Mouse (Mus musculus): ENCODE data around the gene Gm10778. TPM values are rescaled to one million over a fixed set of nuclear protein-coding genes. Genes with fewer than 3 reads are reported as not detected.
"Not testable (repeated sequence)": the region's sequence is repeated elsewhere in the genome, so short reads cannot be mapped to it uniquely, and the experiment has no call there.

Gm10778 gene
- 1 to 10 TPM in 25 of 26 experiments, not detected in 1; 1.1 to 6.5 (median 2.4) TPM for total RNA-seq (2018; cell fraction: chromatin; rRNA removed)
- total RNA-seq (2018; cell fraction: cytosol; rRNA removed): 1 to 10 TPM in 19 of 26 experiments, under 1 TPM in 7; 0.62 to 3.2 (median 1.9) TPM
- 1 to 10 TPM in 21 of 26 experiments, under 1 TPM in 2, not detected in 3; 0.82 to 7.4 (median 2.0) TPM for total RNA-seq (2018; cell fraction: nucleus; rRNA removed)
- 2.2 to 2.9 TPM (median 2.6 TPM) in 3 replicates for polyA plus RNA-seq (2018)

DNA sequence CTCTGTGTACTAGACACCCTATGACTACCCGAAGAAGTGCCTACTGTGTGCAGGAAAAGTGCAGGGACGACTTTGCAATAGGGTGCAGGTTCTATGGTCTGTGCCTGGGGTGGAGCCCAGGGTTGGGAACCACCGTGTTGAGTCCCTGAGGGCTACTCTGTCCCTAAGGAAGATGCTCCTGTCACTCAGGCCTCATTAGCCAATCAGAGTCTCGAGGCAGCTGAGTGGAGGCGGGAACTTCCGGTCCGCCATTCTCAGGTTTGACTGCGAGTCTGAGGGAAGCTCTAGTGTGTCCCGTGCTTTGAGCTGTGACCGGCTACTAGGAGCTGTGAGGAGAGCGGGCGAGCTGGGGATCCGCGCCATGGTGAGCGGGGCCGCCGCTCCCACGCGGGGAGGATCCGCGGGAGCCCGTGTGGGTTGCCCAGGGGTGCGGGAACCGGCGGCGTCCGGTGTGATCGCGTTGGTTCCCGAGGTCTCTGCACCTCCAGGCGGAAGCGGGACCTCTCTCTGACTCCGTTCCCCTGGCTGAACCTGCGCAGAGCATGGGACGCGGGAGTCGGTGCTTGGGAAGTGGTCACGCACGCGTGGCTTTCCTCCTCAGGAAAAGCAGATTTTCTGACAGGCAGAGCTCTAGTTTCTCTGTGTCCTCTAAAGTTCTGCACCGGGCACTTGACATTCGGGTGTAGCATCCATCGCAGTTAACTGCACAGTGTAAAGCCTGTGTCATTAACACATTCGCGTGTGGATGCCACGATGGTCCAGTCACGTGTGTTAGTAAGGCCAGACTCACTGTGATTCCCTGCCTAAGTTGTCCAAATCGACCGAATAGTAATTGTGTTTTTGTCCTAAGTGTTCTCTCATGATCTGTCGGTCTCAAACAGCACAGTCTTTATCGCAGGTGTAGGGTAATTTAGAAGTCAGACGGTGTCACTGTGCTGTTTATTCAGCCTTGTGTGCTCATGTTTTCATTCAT is at the start of gene Gm10778:
Gene Gm10778, plus strand, starts transcription at position 257 of the 973 bp plus-strand sequence.
- 1% methylated on average over 22 of the region's 52 CpGs for WGBS (ENCODE audit: missing documents)
- H3K4me3 ChIP-seq (ENCODE audit: inconsistent target): peak within 1 kb of the TSS; percentile 39
- not testable (repeated sequence) for H3K27ac ChIP-seq; H3K36me3 ChIP-seq (ENCODE audit: inconsistent target)
- peaks cover 48% of the 10 kb centered on the region for H3K79me2 ChIP-seq (ENCODE audit: inconsistent target)

DNA sequence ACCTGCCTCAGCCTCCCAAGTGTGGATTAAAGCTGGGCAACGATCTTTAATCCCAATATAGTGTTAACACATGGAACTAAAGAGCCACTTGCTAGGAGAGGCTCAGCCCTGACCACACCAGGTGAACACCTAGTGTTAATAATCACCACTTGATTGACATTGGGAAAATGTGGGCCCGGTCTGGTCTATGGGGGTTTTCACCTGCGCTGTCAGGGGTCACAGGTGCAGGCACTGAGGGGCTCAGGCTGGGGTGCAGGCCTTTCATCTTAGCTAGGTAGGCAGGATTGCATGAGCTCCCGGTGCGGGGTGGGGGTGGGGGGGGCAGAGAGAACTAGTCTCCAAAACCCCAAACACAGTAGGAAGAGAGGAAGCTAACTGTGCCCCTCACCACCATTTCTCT is 49.2 kb upstream of the Gm10778 start:
- WGBS (ENCODE audit: missing documents): 62% methylated on average over 5 of the region's 5 CpGs
- Histone ChIP-seq H3K36me3 (ENCODE audit: inconsistent target) (no peaks in the 10 kb centered on the region), H3K27ac (no peak overlapping the region), H3K4me3 (ENCODE audit: inconsistent target) (no peak overlapping the region), H3K79me2 (ENCODE audit: inconsistent target) (no peaks in the 10 kb centered on the region)

DNA sequence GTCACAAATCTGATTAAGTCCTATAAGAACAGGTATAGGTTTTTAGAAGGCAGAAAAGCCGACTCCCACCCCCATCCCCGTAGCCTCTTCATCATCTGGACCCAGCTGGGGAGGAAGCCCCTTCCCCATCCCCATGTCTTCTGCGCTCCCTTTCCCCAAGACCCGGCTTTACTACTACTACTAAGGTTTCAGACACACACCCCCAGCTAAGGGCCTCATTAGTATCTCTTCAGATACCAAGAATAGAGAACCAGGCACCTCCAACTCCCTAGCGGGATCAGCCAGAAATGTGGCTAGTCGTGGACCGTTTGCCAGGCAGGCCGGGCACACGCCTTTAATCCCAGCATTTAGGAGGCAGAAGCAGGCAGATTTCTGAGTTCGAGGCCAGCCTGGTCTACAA is 48.8 kb upstream of the Gm10778 start:
- no peak overlapping the region for H3K27ac ChIP-seq
- no peaks in the 10 kb centered on the region for H3K79me2 ChIP-seq (ENCODE audit: inconsistent target)
- H3K4me3 ChIP-seq (ENCODE audit: inconsistent target): no peak overlapping the region
- H3K36me3 ChIP-seq (ENCODE audit: inconsistent target): no peaks in the 10 kb centered on the region
- 69% methylated on average over 10 of the region's 10 CpGs for WGBS (ENCODE audit: missing documents)

DNA sequence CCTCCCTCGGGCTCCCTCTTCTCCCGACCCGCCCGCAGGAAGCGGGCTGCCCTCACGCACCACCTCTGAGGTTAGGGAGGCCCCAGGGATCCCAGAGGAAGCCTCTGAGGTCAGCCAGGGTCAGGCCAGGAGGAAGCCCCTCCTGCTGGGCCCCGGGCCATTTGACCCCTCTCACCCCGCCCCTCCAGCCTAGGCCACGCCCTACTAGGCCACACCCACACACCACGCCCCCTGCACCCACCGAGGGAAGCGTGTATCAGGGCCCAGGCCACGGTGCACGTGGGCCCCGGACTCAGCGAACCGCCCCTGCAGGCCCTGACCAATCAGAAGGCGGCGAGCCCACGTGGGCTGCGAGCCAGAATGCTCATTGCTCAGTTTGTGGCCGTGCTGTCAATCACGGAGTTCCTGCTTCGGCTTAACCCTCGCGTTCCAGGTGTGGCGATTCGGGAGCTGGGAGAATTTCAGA is 48.1 kb upstream of the Gm10778 start, which contains the start of gene Tle6:
Gene Tle6, minus strand, starts transcription at position 336 of the 466 bp plus-strand sequence.
- peak within 1 kb of the TSS; percentile 12; the same call in 1 of the 2 replicates for H3K4me3 ChIP-seq (ENCODE audit: inconsistent target)
- no peaks in the 10 kb centered on the region for H3K36me3 ChIP-seq (ENCODE audit: inconsistent target)
- H3K79me2 ChIP-seq (ENCODE audit: inconsistent target): no peaks in the 10 kb centered on the region
- 4% methylated on average over 21 of the region's 28 CpGs for WGBS (ENCODE audit: missing documents)
- H3K27ac ChIP-seq: no peak within 1 kb of the TSS

DNA sequence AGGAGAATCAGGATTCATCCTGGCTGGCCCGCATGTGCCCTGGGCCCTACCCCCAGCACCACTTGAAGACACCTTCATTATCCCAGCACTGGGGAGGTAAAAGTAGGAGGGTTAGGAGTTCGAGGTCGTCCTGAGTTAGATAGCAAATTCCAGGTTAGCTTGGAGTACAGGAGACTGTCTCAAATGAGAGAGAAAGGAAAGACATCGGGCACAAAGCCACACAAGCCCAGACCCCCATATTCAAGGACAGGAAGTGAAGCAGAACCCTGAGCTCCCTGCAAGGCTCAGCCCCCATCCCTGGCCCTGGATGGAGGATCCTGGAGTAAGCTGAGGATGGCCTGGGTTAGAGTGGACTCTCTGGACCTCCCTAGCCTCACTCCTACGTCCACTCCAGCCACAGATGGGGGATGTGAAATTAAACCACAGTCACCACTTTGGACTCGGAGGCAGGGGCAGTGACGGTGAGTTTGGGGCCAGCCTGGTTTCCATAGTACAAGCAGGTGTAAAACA is 47.4 kb upstream of the Gm10778 start:
- WGBS (ENCODE audit: missing documents): 58% methylated on average over 7 of the region's 7 CpGs
- Histone ChIP-seq H3K4me3 (ENCODE audit: inconsistent target) (peak overlapping the region; percentile 12; the same call in 1 of the 2 replicates), H3K27ac (no peak overlapping the region), H3K36me3 (ENCODE audit: inconsistent target) (no peaks in the 10 kb centered on the region), H3K79me2 (ENCODE audit: inconsistent target) (no peaks in the 10 kb centered on the region)

DNA sequence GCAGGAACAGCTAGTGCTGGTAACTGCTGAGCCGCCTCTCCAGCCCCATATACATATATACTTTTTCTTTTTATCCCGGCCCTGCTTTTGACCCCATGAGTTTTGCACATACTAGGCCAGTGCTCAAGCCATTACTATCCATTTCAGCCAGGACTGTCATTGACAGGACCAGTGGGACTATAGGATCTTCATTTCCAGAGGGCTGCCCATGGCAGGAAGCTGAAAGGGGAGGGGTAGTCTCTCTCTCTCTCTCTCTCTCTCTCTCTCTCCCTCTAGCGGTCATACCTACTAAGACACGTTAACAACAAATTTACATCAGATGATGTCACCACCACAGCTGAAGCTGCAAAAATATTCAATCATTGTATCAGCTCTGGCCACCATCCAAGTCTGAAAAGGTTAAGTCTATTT is 46.1 kb upstream of the Gm10778 start:
- H3K36me3 ChIP-seq (ENCODE audit: inconsistent target): no peaks in the 10 kb centered on the region
- WGBS (ENCODE audit: missing documents): 32% methylated on average over 3 of the region's 4 CpGs
- no peak overlapping the region for H3K27ac ChIP-seq
- H3K4me3 ChIP-seq (ENCODE audit: inconsistent target): no peak overlapping the region
- H3K79me2 ChIP-seq (ENCODE audit: inconsistent target): no peaks in the 10 kb centered on the region

- peak overlapping the region; percentile 61; the same call in 1 of the 2 replicates for H3K4me3 ChIP-seq (ENCODE audit: inconsistent target)
- H3K79me2 ChIP-seq (ENCODE audit: inconsistent target): no peaks in the 10 kb centered on the region
- H3K27ac ChIP-seq: peak overlapping the region; percentile 82
- WGBS (ENCODE audit: missing documents): 44% methylated on average over 12 of the region's 12 CpGs
- no peaks in the 10 kb centered on the region for H3K36me3 ChIP-seq (ENCODE audit: inconsistent target)
Measured at GRCm38 (mm10) chr10:81604019-81604967, 44.6 kb upstream of the Gm10778 start.

DNA sequence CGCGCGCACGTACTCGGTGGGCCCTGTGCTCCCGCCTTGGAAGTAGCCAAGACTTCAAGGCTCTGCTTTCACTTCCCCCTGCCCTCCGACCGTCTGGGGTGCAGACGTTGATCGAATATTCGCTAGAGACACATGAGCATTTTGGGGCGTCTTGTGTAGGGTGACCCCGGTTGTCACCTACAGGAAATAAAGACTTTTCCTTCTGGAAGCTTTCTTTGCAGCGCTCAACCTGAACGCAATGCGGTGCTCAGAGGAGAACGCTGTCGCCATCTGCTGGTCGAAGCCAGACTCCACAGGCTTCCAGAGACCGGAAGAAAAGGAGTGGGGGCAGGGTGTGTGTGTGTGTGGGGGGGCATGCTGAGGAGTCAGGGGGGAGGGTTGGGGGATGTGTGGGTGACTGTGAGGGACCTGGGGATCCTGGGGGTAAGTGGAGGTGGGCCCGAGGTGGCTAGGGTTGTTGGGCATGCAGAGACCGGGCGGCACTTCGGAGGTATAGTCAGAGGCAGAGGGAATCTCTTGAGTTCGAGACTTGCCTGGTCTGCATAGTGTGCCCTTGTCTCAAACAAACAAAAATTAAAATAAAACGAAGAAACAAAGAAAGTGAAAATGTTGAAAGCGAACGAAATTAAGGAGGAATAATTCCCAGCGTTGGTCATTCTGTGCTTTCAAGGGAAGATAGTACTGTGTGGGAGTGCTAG is 43.7 kb upstream of the Gm10778 start:
- H3K4me3 ChIP-seq (ENCODE audit: inconsistent target): peak overlapping the region; percentile 61

DNA sequence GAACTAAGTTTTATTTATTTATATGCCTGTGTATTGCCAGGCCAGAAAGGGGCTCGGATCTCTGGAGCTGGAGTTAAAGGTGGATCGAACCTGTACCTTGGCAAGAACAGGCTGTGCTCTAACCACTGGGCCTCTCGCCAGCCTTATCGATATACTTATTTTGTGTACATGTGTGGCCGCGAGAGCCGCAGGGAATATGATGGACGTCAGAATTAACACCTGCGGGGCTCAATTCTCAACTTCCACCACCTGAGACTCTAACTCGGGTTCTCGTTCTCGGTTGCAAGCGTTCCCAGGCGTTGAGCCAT is 43.2 kb upstream of the Gm10778 start:
- no peaks in the 10 kb centered on the region for H3K79me2 ChIP-seq (ENCODE audit: inconsistent target)
- H3K36me3 ChIP-seq (ENCODE audit: inconsistent target): no peaks in the 10 kb centered on the region
- WGBS (ENCODE audit: missing documents): 4% methylated on average over 14 of the region's 14 CpGs
- H3K4me3 ChIP-seq (ENCODE audit: inconsistent target): peak overlapping the region; percentile 61
- peak overlapping the region; percentile 82 for H3K27ac ChIP-seq

More for the DNA sequence above, 43.7 kb upstream of the Gm10778 start:
- Histone ChIP-seq H3K27ac (peak overlapping the region; percentile 82), H3K36me3 (ENCODE audit: inconsistent target) (no peaks in the 10 kb centered on the region), H3K79me2 (ENCODE audit: inconsistent target) (no peaks in the 10 kb centered on the region)
- WGBS (ENCODE audit: missing documents): 2% methylated on average over 24 of the region's 29 CpGs

- H3K4me3 ChIP-seq (ENCODE audit: inconsistent target): peak within 1 kb of the TSS; percentile 61
- WGBS (ENCODE audit: missing documents): 2% methylated on average over 39 of the region's 39 CpGs
- H3K36me3 ChIP-seq (ENCODE audit: inconsistent target): no peaks in the 10 kb centered on the region
- H3K79me2 ChIP-seq (ENCODE audit: inconsistent target): no peaks in the 10 kb centered on the region
- peak within 1 kb of the TSS; percentile 82 for H3K27ac ChIP-seq
Measured at GRCm38 (mm10) chr10:81605974-81606751, 42.7 kb upstream of the Gm10778 start, which contains the start of gene BC025920. TSS of gene BC025920 (plus strand) at chr10:81606270.

DNA sequence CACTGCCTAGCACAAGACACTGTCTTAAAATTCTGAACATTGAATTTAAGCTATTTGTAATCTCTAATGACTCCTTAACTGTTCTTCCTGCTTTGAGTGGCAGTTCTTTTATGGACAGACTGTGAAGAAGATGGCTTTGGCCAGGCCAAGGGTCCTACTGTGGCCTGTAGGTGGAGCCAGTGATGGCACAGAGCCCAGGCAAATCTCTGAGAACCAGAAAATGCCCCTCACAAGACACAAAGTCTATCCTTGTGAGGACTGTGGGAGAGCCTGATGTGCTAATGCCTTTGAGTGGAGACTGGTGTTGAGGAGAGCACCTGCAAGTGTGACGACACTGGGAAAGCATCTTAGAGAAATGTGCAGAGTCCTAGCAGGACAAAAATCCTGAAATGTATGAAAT is 40.6 kb upstream of the Gm10778 start:
- no peak overlapping the region for H3K27ac ChIP-seq
- WGBS (ENCODE audit: missing documents): 88% methylated on average over 1 of the region's 1 CpGs
- H3K36me3 ChIP-seq (ENCODE audit: inconsistent target): no peaks in the 10 kb centered on the region

DNA sequence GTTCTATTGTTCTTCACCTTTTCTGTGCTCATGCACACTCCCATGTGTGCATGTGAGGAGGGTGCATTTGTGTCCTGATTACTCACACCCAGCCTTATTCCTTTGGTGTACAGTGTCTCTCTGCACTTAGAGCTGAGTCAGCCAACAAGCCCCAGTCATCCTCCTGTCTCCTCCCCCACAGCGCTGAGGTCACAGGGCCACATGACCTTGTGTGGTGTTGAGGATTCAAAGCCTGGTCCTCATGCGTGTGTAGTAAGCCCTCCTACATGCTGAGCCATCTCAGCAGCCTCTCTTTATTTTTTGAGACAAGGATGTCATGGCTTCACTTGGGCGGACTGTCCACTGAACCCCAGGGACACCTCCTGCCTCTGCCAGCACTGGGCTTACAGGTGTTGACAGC is 36.1 kb upstream of the Gm10778 start:
- Histone ChIP-seq H3K36me3 (ENCODE audit: inconsistent target) (no peaks in the 10 kb centered on the region), H3K79me2 (ENCODE audit: inconsistent target) (no peaks in the 10 kb centered on the region), H3K4me3 (ENCODE audit: inconsistent target) (no peak overlapping the region), H3K27ac (peak overlapping the region; percentile 35)
- WGBS (ENCODE audit: missing documents): 65% methylated on average over 3 of the region's 3 CpGs

More for the DNA sequence above, 40.6 kb upstream of the Gm10778 start:
- Histone ChIP-seq H3K79me2 (ENCODE audit: inconsistent target) (no peaks in the 10 kb centered on the region), H3K4me3 (ENCODE audit: inconsistent target) (no peak overlapping the region)

GRCm38 (mm10) chr10:81615486-81615885 is 33.4 kb upstream of the Gm10778 start:
- Histone ChIP-seq H3K27ac (no peak overlapping the region), H3K36me3 (ENCODE audit: inconsistent target) (no peaks in the 10 kb centered on the region), H3K4me3 (ENCODE audit: inconsistent target) (no peak overlapping the region), H3K79me2 (ENCODE audit: inconsistent target) (no peaks in the 10 kb centered on the region)
- WGBS (ENCODE audit: missing documents): 89% methylated on average over 6 of the region's 6 CpGs
